Mouse (Mus musculus) cortical plate, adult 2 months (tissue): ENCODE data around the gene Nceh1. TPM values are rescaled to one million over a fixed set of nuclear protein-coding genes. Genes with fewer than 3 reads are reported as not detected.

ENCODE experiments used
- H3K27ac ChIP-seq: fragments of 200-500 bp; 2 replicates; pipeline ENCODE4 v1.5.1; 2012; ENCODE audit warnings: low read length, control low read depth, inconsistent platforms; ENCODE audit not compliant: insufficient read depth
- H3K4me1 ChIP-seq: fragments of 200-500 bp; 2 replicates; pipeline ENCODE4 v1.6.1; 2011; ENCODE audit warnings: low read length; ENCODE audit not compliant: control insufficient read depth, insufficient read depth
- H3K4me3 ChIP-seq: fragments of 200-500 bp; 2 replicates; pipeline ENCODE4 v1.5.1; 2011; ENCODE audit warnings: mild to moderate bottlenecking, low read length, control low read depth; ENCODE audit not compliant: insufficient read depth
- CTCF ChIP-seq: fragments of 200-500 bp; IDR thresholded peaks from 2 replicates; pipeline ENCODE4 v1.5.1; 2011; ENCODE audit warnings: mild to moderate bottlenecking, control low read depth, low read length; ENCODE audit not compliant: insufficient read depth; ENCODE audit errors: extremely low read depth
- POLR2A ChIP-seq: fragments of 200-500 bp; IDR thresholded peaks from 2 replicates; pipeline ENCODE4 v1.6.1; 2011; ENCODE audit warnings: mild to moderate bottlenecking, low read length, control low read depth; ENCODE audit not compliant: insufficient read depth; ENCODE audit errors: extremely low read depth
- polyA plus RNA-seq: library from polyadenylated mRNA; depleted of rRNA; stranded (reverse); fragments of >200 nt; gene quantifications from 2 replicates; pipeline ENCODE4 v1.2.3, GENCODE M21; 2012; rRNA removed

The Nceh1 gene
- 61.1 and 62.1 TPM in 2 replicates for polyA plus RNA-seq

GRCm38 (mm10) chr3:27182733-27183600 is at the start of gene Nceh1:
Gene Nceh1 (plus strand): TSS chr3:27182965.
- Histone ChIP-seq H3K27ac (peak within 1 kb of the TSS; percentile 9), H3K4me3 (peak within 1 kb of the TSS; percentile 83), H3K4me1 (peaks cover 7% of the 10 kb centered on the region)
- TF ChIP-seq POLR2A (peak; percentile 92), CTCF (peak; percentile 88)

DNA sequence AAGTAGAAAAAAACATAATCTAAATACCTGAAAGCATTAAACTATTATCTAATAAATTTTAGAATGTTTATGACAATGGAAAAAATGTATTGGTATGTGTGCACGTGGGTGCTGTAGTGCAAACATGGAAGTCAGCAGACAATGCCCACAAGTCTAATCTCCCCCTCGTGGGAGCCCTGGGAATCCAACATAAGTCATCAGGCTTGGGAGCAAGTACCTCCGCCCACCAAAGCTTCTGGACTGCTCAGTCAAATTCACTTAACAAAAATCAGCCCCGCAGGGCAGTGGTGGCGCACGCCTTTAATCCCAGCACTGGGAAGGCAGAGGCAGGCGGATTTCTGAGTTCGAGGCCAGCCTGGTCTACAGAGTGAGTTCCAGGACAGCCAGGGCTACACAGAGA is 42.7 kb upstream of the Nceh1 start:
- TF ChIP-seq CTCF (no peak), POLR2A (no peak)
- Histone ChIP-seq H3K27ac (no peak overlapping the region), H3K4me3 (no peak overlapping the region)

GRCm38 (mm10) chr3:27143570-27143969 is 39.2 kb upstream of the Nceh1 start:
- no peak overlapping the region for H3K27ac ChIP-seq
- TF ChIP-seq CTCF (no peak), POLR2A (no peak)
- no peak overlapping the region for H3K4me3 ChIP-seq
- H3K4me1 ChIP-seq, result no peaks in the 10 kb centered on the region

More for the DNA sequence above, 42.7 kb upstream of the Nceh1 start:
- no peaks in the 10 kb centered on the region for H3K4me1 ChIP-seq

DNA sequence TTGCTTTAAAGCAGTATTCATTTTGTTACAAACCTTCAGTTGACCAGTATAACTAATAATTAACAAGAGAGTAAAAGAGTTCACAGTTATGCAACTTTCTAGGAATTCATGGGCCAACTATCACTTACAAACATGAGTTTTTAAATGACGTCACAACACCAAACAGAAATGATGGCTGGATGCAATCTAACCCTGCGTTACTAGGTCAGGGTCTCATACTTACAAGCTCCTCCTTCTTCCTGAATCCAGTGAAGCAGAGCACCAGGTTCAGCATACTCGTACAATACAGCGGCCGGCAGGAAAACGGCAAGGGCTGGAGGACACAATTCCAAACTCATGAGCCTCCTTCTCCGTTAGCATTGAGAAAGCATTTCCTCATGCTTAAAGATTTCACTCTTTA is 37.0 kb upstream of the Nceh1 start:
- Histone ChIP-seq H3K27ac (no peak overlapping the region), H3K4me1 (no peaks in the 10 kb centered on the region), H3K4me3 (no peak overlapping the region)
- TF ChIP-seq POLR2A, result no peak
- TF ChIP-seq CTCF, result no peak

DNA sequence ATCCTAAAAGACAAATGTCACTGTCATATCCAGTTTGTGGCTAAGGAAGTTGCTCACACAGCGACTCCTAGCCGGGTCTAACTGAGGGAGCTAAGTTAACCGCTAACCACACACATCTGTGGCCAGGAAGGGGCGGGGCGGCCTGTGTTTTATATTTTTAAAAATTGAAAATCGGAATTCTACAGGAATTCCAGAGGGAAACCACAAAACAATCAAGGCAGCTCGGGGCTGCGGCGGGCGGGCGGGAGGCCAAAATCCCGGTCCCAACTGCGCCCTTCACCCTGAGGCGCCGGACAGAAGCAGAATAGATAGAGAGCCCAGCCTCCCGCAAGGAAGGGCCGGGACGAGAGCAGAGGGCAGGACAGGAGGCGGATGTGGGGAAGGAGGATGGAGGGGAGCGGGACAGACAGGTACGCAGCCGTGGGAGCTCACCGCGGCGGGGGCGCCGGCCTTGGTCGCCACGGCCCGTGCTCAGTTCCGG is 29.5 kb upstream of the Nceh1 start:
- TF ChIP-seq POLR2A, result no peak
- TF ChIP-seq CTCF, result no peak
- no peak overlapping the region for H3K27ac ChIP-seq
- no peaks in the 10 kb centered on the region for H3K4me1 ChIP-seq
- H3K4me3 ChIP-seq, result peak overlapping the region; percentile 36

- Histone ChIP-seq H3K4me1 (no peaks in the 10 kb centered on the region), H3K27ac (no peak within 1 kb of the TSS), H3K4me3 (peak within 1 kb of the TSS; percentile 36)
- TF ChIP-seq POLR2A, result peak; percentile 74; the same call in 1 of the 2 replicates
- TF ChIP-seq CTCF, result no peak
Observed at GRCm38 (mm10) chr3:27153701-27154209, 29.0 kb upstream of the Nceh1 start, which contains the start of gene Ect2. Gene Ect2 (minus strand): TSS chr3:27153878.

DNA sequence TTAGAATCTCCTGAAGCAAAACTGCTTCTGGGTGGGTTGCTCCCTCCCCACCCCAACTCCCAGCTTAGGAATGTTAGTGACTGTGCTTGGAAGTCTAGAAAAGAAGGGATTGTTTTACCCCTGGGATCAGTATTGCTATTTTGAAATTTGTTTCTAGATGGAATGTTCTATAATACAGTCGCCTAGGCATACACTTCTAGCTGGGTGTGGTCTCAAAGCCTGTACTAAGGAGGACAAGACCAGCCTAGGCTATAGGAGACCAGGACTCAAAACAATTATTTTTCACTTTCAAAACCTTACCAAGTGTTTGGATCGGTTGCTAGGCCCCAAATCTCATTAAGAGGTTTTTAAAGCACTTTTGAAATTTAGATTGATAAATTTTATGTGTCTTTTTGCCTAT is 28.5 kb upstream of the Nceh1 start:
- Histone ChIP-seq H3K4me3 (peak overlapping the region; percentile 36), H3K4me1 (no peaks in the 10 kb centered on the region), H3K27ac (no peak overlapping the region)
- TF ChIP-seq CTCF, result no peak
- no peak for TF ChIP-seq POLR2A

DNA sequence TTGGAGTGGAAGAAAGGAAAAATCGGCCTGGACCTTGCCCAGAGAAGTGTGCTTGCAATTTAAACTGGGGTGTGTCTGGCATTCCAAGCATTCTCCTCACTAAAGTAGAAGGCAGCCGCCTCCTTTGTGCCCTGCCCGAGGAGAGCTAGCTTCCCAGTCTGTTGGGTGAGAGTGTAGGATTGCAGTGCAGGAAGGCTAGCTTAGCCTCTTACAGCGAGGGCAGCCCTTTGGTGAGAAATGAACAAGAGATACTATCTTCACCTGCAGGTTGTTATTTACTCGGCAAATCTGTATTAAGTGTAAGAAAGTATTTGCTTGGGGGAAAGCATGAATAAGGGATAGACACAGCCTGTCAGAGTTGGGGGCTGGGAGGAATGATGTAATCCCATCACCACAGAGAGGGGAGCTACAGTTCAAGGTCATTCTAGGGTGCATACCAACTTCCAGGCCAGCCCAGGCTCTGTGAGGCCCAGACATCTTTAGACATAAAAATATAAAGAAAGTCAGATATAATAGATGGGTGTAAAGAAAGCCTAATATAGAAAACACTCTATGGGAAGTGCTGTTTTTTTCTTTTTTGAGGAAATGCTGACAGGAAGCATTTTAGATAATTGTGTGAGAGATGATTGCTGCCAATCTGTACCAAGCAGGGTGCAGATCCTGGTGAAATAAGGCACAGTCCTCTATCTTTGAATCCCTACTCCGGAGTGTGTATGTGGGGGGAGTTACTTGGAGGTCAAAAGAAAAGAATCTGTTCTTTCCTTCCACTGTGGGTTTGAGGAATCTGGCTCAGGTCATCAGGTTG is 27.5 kb upstream of the Nceh1 start:
- TF ChIP-seq POLR2A (no peak), CTCF (no peak)
- Histone ChIP-seq H3K27ac (no peak overlapping the region), H3K4me1 (no peaks in the 10 kb centered on the region), H3K4me3 (no peak overlapping the region)

GRCm38 (mm10) chr3:27155856-27156593 is 26.7 kb upstream of the Nceh1 start:
- H3K4me1 ChIP-seq, result no peaks in the 10 kb centered on the region
- H3K4me3 ChIP-seq, result no peak overlapping the region
- TF ChIP-seq CTCF (no peak), POLR2A (no peak)
- H3K27ac ChIP-seq, result no peak overlapping the region
